Mouse (Mus musculus) thymus, adult 2 months (tissue): ENCODE measurements around the gene Sidt2. TPM values are rescaled to one million over a fixed set of nuclear protein-coding genes. Genes with fewer than 3 reads are reported as not detected.

ENCODE experiments used
- DNase-seq: peaks from one replicate; pipeline ENCODE4 v3.0.0; 2021
- H3K27ac ChIP-seq: fragments of 200-500 bp; 2 replicates; pipeline ENCODE4 v1.5.1; 2012; ENCODE audit warnings: low read length, control low read depth; ENCODE audit not compliant: control insufficient read depth, insufficient read depth
- H3K27me3 ChIP-seq: fragments of 200-500 bp; 2 replicates; pipeline ENCODE4 v1.6.1; 2012; ENCODE audit warnings: mild to moderate bottlenecking, low read length, moderate library complexity, mixed read lengths; ENCODE audit not compliant: control insufficient read depth, insufficient read depth
- H3K36me3 ChIP-seq: fragments of 200-500 bp; 2 replicates; pipeline ENCODE4 v1.6.1; 2012; ENCODE audit warnings: mild to moderate bottlenecking, low read length, moderate library complexity; ENCODE audit not compliant: control insufficient read depth, insufficient read depth
- H3K4me1 ChIP-seq: fragments of 200-500 bp; replicated peaks from 2 replicates; pipeline ENCODE4 v1.6.1; 2012; ENCODE audit warnings: low read length; ENCODE audit not compliant: control insufficient read depth, insufficient read depth
- H3K4me3 ChIP-seq: fragments of 200-500 bp; 2 replicates; pipeline ENCODE4 v1.5.1; 2012; ENCODE audit warnings: mild to moderate bottlenecking, low read length, control low read depth, moderate library complexity; ENCODE audit not compliant: control insufficient read depth, insufficient read depth
- CTCF ChIP-seq: fragments of 200-500 bp; IDR thresholded peaks from 2 replicates; pipeline ENCODE4 v1.5.1; 2012; ENCODE audit warnings: mild to moderate bottlenecking, control low read depth, low read length, moderate library complexity, borderline replicate concordance; ENCODE audit not compliant: control insufficient read depth, poor library complexity, insufficient read depth; ENCODE audit errors: extremely low read depth
- POLR2A ChIP-seq: fragments of 200-500 bp; IDR thresholded peaks from 2 replicates; pipeline ENCODE4 v1.6.1; 2012; ENCODE audit warnings: mild to moderate bottlenecking, low read length, control low read depth, moderate library complexity; ENCODE audit not compliant: control insufficient read depth, poor library complexity, insufficient read depth; ENCODE audit errors: extremely low read depth
- WGBS: fragments of 180-500 bp; shearing (Covaris S2); methylation state at CpG from one replicate; pipeline ENCODE4 v1.1.7; 2018; 5-methylcytosine and 5-hydroxymethylcytosine counted together
- polyA plus RNA-seq: library from polyadenylated mRNA; depleted of rRNA; stranded (reverse); fragments of >200 nt; gene quantifications from 2 replicates; pipeline ENCODE4 v1.2.3, GENCODE M21; 2012; rRNA removed

The Sidt2 gene
- polyA plus RNA-seq, 1 experiment: 614 TPM

DNA sequence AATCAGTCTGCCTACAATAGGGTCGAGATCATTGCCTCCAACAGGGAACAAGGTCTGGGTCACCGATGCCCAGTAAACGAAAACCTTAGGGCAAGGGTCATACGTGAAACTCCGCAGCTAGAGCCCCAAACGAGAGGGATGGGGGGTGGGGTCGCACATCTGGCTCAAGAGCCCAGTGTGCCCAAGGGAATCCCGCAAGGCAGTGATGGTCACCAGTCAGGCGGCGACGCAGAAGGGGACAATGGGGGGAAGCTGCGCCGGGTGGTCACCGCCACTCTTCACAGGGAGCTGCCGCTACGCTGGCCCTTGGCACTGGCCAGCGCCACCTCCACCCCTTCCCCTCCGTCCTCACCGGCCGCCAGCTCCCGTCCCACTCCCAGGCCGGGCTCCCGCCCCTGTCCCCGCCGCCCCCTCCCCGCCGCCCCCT is 49.2 kb downstream of the Sidt2 start:
- under 1% methylated on average over 22 of the region's 27 CpGs for WGBS
- H3K4me3 ChIP-seq: peak overlapping the region; percentile 90
- H3K27me3 ChIP-seq: no peaks in the 10 kb centered on the region
- no peak for DNase-seq
- peaks cover 11% of the 10 kb centered on the region for H3K36me3 ChIP-seq
- peaks cover 8% of the 10 kb centered on the region for H3K4me1 ChIP-seq
- no peak overlapping the region for H3K27ac ChIP-seq
- TF ChIP-seq CTCF: no peak
- no peak for TF ChIP-seq POLR2A

- H3K4me1 ChIP-seq: peaks cover 8% of the 10 kb centered on the region
- no peak overlapping the region for H3K4me3 ChIP-seq
- H3K27ac ChIP-seq: no peak overlapping the region
- H3K27me3 ChIP-seq: no peaks in the 10 kb centered on the region
- peaks cover 8% of the 10 kb centered on the region for H3K36me3 ChIP-seq
- TF ChIP-seq CTCF (no peak), POLR2A (no peak)
- no peak for DNase-seq
- 85% methylated on average over 4 of the region's 4 CpGs for WGBS
These were observed 49.9 kb downstream of the Sidt2 start for GRCm38 (mm10) chr9:45905196-45905595.

DNA sequence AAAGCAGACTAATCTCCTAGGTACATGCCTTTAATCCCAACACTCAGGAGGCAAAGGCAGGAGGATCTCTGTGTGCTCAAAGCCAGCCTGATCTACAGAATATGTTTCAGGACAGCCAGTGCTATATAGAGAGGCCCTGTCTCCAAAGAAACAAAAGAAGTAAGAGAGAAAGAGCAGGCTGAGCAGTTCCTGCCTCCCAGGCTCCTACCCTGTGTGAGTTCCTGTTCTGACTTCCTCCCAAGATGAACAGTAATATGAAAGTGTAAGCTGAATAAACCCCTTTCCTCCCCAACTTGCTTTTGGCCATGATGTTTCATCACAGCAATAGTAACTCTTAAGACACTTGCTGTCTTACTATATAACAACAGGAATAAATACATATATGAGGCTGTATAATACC is 61.4 kb downstream of the Sidt2 start:
- TF ChIP-seq POLR2A (no peak), CTCF (no peak)
- no peaks in the 10 kb centered on the region for H3K27me3 ChIP-seq
- no peak overlapping the region for H3K4me3 ChIP-seq
- H3K36me3 ChIP-seq: peaks cover 57% of the 10 kb centered on the region
- no peak for DNase-seq
- H3K4me1 ChIP-seq: no peaks in the 10 kb centered on the region
- H3K27ac ChIP-seq: no peak overlapping the region

Other genes with a start within 250 kb of the Sidt2 start
- gene Cep164, start 126.6 kb downstream of the Sidt2 start, polyA plus RNA-seq: 32.0 and 35.9 TPM in 2 replicates
- gene Bace1, start 116.7 kb downstream of the Sidt2 start, polyA plus RNA-seq: 7.7 and 10.1 TPM in 2 replicates
- gene Pcsk7, start 48.8 kb downstream of the Sidt2 start, polyA plus RNA-seq: 72.8 and 85.1 TPM in 2 replicates
- 23.1 and 30.4 TPM in 2 replicates for gene Rnf214, start 48.3 kb downstream of the Sidt2 start, polyA plus RNA-seq
- gene Tagln, start 19.2 kb downstream of the Sidt2 start, polyA plus RNA-seq: 66.3 and 69.5 TPM in 2 replicates
- 24.4 and 27.3 TPM in 2 replicates for gene Pafah1b2, start 57.4 kb upstream of the Sidt2 start, polyA plus RNA-seq
- gene Sik3, start 57.6 kb upstream of the Sidt2 start, polyA plus RNA-seq: 28.5 and 29.4 TPM in 2 replicates